Mouse (Mus musculus): ENCODE measurements at regions not wholly inside any gene's neighbourhood (a gene's known extent, or its start where the extent isn't known, plus 50 kb on each side); places are given as distances from the start of the nearest gene placed in this dataset.

GRCm38 (mm10) chr3:121885265-121886178, 66.8 kb upstream of the Arhgap29 start:
- TF ChIP-seq CTCF (IDR thresholded peaks at IDR 0.05; ENCODE audit: low read depth): no peak
- no peak for TF ChIP-seq EP300 (IDR thresholded peaks at IDR 0.05; ENCODE audit: low read depth)

Data from liver, embryonic 14.5 days (tissue).